Mouse (Mus musculus) spleen, adult 12 weeks (tissue): ENCODE data around the gene Tmem256.

ENCODE experiments used
- DNase-seq: peaks from one replicate; pipeline ENCODE4 v3.0.0; 2022; ENCODE audit warnings: low spot score

The Tmem256 gene

GRCm38 (mm10) chr11:69884240-69884639 is 45.9 kb downstream of the Tmem256 start:
- no peak for DNase-seq

- no peak for DNase-seq
Observed at GRCm38 (mm10) chr11:69884663-69885062, 46.3 kb downstream of the Tmem256 start.

GRCm38 (mm10) chr11:69886907-69887635 is 48.8 kb downstream of the Tmem256 start:
- DNase-seq = no peak
